Mouse (Mus musculus) small intestine, adult 2 months (tissue): ENCODE measurements around the gene Hoxa10.

Experiments
- CTCF ChIP-seq: fragments of 200-500 bp; IDR thresholded peaks from 2 replicates; pipeline ENCODE4 v1.5.1; 2012; ENCODE audit warnings: low read depth, mild to moderate bottlenecking, control low read depth, inconsistent platforms, low read length, moderate library complexity, mixed read lengths; ENCODE audit not compliant: insufficient replicate concordance, insufficient read length; ENCODE audit errors: extremely low read depth
- POLR2A ChIP-seq: fragments of 200-500 bp; IDR thresholded peaks from 2 replicates; pipeline ENCODE4 v1.6.1; 2012; ENCODE audit warnings: low read depth, mild to moderate bottlenecking, control low read depth, inconsistent platforms, low read length, moderate library complexity

GRCm38 (mm10) chr6:52236806-52237205 lies 3.8 kb downstream of the Hoxa10 start:
- TF ChIP-seq CTCF (no peak), POLR2A (no peak)
